Mouse (Mus musculus): Measurements from ENCODE around the gene Zfyve26.
"Not testable (repeated sequence)": the region's sequence is repeated elsewhere in the genome, so short reads cannot be mapped to it uniquely, and the experiment has no call there.

The Zfyve26 gene

DNA sequence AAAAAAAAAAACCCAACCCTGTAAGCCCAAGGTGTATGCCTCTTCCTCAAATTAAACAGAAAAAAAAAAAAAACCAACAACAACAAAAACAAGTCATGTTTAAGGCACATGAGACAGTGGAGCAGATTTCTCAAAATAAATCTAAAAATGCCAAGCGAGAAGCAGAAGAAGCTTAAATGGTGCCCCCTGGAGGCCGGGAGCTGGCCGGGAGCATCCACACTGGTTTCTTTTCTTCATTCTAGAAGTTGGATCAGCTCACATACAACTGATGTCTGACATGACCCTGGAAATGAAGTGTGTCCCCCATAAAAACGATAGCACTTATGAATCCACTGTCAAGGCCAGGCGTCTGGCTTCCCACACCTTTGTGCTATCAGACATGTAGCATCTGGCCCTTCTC is 35.1 kb downstream of the Zfyve26 start:
- no peak for DNase-seq (ENCODE audit: low read depth, low spot score)

DNA sequence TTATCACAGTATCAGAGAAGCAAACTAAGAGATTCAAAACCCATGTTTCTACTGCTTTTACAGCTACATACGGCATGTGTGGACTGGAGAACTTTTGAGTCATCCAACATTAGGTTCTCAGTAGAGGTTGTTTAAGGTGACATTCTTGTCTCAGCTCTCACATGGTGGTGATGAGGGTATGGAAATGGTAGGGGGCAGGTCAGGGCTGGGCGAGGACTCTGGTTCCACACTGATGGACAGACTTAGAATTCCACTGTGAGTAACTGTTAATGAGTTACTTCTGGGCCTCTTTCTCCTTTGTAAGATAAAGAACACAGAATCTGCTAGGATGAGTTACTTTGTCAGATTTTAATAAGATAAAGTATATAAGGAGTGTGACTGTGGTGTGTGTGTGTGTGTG is 36.0 kb downstream of the Zfyve26 start:
- DNase-seq (ENCODE audit: low read depth, low spot score): no peak

DNA sequence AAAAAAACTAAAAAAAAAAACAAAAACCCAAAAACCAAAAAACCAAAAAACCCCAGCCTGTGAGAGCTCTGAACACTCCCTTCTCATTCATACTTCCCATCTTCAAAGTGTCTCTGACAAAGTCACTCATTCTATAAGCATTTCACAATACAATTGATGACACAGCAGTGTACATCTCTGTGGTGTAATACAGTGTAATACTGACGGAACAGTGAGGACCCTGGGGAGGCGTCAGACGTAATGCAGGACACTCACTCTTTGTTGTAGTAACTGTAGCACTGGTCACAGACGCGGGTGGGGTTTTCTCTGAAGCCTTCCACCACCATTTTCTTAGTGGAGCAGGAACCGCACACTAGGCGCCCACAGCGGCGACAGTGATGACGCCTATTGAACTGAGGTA is 41.1 kb downstream of the Zfyve26 start:
- DNase-seq (ENCODE audit: low read depth, low spot score): no peak

DNA sequence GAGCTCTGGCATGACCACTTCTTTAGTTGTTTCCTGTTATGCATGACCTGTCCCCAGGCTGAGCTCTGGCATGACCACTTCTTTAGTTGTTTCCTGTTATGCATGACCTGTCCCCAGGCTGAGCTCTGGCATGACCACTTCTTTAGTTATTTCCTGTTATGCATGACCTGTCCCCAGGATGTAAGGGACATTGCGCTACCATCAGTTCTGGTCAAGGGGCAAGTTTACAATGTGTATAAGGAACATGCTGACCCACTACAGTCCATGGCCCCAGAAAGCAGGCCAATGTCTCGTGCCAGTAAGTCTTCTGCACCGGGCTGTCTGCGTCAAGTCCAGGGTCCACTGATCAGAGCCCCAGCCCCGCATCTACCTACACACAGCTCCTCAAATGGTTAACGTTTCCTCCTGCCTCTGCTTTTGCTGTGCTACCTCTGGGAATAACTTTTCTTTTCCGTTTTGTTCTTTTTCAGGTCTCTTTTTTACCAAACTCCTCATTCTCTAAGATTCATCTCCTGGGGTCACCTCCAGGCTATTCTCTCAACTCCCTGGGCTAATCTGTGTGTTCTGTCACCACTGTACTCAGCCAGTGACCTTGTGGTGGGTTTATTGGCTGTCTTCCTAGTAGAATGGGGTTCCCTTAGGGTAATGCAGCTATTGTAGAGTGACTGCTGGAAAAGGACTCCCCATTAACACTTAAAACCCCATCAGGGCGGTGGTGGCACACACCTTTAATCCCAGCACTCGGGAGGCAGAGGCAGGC is 42.6 kb downstream of the Zfyve26 start:
- DNase-seq (ENCODE audit: low read depth, low spot score): no peak

DNA sequence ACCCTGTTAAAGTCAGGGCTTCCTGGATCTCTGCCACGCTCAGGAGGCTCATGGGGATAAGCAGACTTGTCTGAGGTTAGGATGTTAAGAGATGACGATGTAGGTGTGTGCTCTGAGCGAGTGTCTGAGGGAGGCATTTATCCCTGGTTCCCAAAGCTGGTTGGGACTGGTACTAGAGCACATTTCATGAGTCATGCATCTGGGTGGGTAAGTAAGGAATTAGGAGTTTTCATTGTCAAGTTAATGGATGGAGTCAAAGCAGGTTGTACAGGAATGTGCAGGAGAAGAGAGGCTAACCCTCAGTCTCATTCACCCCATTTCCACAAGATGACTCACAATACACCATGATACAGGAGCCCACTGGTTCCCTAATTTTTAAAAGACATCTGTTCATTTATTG is 48.0 kb downstream of the Zfyve26 start:
- no peak for DNase-seq (ENCODE audit: low read depth, low spot score)

DNA sequence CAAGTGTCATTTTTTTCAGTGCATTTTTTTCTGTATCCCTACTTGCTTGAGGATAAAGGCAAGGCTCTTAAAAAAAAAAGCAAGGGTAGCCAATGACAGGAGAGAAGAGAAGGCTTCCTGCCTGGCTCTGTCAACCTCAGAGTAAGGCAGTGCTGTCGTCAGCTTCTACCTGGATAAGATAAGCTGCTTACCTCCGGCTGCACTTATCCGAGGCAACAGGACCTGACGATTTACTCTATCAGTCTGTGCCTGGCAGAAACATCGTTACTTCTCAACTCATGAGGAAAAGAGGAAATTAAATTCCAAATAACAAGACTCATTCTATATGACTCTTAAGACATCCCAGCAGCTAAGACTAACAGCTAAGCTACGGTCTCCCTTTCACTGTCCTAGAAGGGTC is 53.2 kb downstream of the Zfyve26 start:
- DNase-seq (ENCODE audit: low read depth, low spot score): no peak

DNA sequence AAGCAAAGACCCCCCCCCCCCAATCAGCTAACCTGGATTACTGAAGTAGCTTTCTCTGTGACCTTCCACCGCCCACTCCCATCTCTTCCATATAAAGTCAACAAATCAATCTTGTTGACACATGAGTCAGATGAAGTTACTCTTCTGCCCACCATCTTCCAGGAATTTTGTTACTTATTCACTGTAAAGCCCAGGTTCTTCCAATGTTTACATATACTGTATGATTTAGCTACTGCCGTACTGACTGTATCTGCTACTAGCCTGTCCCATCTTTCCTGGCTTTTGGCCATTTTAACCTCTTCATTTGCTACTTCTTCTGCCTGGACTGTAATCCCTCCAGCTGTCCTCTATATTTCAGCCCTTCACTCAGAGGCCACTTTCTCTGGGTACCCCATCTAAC is 54.1 kb downstream of the Zfyve26 start:
- no peak for DNase-seq (ENCODE audit: low read depth, low spot score)

DNA sequence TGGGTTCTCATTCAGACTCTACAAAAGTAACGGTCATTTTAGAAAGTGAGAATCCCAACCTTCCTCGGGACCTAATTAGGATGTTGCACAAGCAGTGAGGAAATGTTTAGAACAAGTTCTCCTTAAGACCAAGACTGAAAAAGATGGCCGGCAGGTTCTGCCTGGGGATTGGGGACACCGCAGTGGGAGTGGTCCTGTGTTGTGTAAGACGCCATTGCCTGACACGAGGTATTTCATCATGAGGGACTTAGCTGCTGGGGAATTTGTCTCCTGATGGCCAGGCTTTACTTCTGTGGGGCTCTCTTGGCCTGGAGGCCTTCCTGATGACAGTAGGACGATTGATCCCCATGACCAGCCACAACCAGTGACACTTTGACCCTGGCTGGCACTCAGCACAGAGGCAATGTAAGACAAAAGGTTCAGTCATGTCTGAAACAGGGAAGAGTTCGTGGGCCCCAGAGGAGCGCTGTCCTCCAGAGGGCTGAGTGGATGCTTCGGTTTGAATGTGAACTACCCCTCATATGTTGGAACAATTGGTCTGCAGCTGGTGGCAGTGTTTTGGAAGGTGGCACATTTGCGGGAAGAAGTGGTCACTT is 60.5 kb downstream of the Zfyve26 start:
- DNase-seq (ENCODE audit: low read depth, low spot score): no peak

DNA sequence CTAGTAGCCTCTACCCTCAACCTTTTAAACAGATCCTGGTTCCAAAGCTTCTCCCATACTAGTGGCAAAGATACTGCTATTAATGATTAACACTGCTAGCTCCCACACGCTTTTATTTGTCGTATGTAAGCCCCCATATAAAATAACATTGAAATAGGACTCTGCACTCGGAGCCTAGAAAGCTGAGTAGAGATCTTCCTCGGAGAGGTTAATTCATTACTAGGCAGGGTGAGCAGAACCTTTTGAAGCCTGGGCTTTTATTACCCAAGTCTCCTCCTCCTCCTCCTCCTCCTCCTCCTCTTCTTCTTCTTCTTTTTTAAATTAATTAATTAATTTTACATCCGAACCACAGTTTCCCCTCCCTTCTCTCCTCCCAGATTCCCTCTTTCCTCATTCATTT is 78.6 kb downstream of the Zfyve26 start:
- no peak for DNase-seq (ENCODE audit: low read depth, low spot score)

DNA sequence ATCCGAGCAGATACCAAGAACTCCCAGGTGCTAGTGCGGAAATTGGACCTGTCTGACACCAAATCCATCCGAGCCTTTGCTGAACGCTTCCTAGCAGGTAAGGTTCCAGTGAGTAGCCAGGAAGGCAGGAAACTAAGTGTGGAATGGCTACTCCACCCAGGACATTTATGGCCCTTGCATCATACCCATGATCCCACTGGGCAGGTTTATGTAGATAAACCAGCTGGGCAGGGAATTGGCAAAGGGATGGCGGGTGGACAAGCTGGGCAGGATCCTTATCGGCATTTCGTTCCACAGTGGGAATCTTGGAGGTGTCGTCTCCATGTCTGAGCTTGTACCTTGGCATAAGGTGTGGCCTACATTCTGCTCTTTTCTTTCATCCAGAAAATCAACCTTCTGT is 84.7 kb downstream of the Zfyve26 start:
- DNase-seq (ENCODE audit: low read depth, low spot score): no peak

DNA sequence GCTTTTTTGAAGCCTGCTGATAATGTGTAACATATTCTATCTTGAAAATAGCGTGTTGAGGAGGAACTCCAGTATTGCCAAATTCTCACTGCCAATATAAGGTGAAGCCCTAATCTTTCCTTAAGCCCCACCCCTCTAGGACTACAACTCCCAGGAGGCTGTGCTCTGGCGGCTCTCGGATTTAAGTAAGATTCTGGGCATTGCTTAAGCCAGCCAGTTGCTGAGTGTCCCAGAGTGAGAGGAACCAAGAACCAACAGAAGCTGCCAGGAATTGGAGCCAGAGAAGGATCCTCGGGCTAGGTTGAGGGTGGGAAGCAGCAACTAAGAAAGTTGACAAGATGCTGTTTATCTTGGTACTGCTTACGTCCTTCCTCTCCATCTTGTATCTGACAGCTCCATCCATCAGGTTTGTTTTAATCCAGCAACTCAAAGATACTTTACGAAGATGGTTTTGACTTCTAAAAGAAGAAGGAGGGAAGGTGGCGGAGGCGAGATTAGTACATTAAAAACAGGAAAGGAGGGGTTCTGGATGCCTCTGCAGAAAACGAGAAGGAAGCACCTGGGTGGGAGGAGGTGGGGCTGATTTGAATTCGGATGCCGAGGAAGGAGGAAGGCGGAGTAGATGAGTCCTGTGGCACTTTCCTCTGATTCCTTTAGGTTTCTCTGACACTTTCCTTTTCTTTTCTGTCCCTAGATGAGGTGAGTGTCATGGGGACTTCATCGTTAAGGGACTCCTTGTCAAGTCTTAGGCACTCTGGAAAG is 87.2 kb downstream of the Zfyve26 start, which contains the start of gene Rdh12:
Rdh12 (plus strand) TSS at position 212 of the 762 bp plus-strand sequence.
- peak; percentile 19 for DNase-seq (ENCODE audit: low read depth, low spot score)

DNA sequence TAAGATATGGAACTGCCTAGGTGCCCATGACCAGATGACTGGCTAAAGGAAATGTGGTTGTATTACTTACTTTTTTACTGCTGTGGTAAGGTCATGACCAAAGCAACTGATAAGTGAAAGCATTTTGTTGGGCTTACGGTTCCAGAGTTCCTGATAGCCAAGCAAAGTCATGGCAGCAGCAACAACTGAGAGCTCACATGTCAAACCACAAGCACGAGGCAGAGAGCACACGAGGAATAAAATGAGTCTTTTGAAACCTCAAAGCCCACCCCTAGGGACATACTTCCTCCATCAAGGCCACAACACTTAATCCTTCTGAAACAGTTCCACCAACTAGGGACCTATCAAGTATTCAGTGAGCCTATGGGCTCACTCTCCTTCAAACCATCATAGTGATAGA is 94.2 kb downstream of the Zfyve26 start:
- DNase-seq (ENCODE audit: low read depth, low spot score): no peak

DNA sequence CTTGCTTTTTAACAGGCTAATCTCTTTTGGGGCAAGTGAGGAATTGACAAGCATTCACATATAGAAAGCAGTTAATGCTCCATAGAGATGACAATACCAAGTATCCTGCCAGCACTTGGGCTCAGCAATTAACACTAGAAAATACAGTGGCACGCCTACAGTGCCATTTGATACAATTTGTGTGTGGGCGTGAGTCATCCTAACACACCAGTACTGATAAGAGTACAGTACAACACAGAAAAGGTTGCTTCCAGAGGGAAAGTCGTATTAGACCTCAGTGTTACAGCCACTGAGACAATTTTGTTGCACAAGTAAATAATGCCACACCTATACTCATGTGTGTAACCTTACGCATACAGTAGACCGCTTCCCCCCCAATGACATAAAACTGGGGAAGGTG is 99.0 kb downstream of the Zfyve26 start:
- no peak for DNase-seq (ENCODE audit: low read depth, low spot score)

DNA sequence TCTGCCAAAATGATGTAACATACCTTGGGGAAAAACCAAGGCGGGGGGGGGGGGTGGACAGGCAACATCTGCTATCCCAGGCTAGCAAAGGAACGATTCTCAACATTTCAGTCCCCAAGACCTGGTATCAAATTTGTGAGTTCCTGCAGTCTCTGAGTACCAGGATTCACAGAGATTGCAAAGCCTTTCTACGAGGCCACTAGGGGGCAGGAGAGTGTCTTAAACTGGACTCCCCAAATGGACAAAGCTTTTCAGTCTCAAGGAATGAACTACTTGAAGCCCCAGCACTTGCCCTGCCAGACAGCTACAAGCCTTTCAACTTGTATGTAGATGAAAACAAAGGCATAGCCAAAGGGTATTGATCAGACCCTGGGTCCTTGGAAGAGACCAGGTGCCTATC is 102.7 kb downstream of the Zfyve26 start:
- peak; percentile 60 for DNase-seq (ENCODE audit: low read depth, low spot score)

DNA sequence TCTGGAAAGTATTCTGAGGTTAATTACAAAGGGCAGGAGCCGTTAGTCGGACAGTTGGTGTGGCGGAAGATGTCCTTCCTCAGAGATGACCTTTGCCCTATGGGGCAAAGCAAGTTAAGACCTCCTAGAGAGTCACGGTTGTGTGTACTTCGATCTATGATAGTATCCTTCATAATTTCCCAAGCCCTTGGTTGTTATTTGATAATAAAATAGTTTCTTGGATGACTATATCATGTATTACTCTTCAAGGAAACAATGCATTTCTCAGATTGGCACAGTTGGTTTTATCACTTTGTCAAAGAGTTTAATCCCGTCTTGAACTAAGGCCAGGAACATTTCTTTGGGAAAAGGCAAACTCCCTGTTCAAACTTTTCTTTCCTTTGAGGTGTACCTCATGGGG is 103.9 kb downstream of the Zfyve26 start, which contains the start of gene Rdh11:
Rdh11 (minus strand) TSS at position 101 of the 400 bp plus-strand sequence.
- DNase-seq (ENCODE audit: low read depth, low spot score): no peak

DNA sequence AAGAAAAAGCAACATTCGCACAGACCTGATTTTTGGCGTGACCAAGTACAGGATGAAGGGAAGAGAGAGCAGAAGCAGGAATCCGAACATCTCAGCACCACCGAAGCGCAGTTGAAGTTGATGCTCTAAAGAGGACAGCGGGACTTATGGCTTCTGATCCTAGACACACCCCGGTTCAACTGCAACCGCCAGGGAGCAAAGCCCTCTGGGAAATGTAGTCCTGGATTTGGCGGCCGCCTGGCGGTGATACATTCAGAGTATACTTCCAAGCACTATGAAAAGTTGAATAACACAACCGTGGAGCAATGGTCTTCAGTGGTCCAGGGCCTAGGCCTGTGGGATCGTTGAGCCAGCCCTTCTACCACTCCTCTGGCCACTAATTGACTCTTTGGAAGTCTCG is 104.4 kb downstream of the Zfyve26 start:
- DNase-seq (ENCODE audit: low read depth, low spot score): peak; percentile 42

DNA sequence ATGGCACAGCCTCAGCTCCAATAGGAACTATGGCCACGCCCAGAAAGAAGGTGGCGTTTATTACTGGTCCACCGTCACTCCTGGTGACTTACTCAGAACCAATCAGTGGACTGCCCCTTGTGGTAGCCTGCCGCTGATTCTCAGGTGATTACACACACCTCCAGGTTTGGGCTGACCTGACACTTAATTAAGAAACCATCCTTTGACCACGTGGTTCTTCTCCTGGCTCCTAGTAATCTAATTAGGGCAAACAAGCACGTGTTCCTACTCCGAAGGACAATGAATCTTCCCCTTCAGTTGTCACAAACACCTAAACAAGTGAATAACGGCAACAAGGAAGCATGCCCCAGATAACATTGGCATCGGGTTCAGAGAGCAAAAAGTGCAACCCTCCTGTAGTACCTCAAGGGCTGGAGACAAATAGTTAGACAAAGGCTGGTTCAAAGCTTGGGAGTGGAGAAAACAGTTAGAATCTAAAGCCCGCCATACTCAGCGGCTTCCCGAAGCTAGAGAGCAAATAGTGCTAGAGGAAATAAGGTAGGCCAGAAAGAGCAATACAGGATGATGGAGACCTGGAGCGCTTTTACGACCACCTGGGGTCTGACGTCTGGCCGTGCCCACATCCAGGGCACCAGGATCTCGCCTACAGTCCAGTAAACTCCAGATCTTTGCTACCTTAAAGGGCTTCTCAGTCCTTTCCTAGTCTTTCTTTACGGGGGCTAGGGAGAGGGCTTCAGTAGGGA is 105.0 kb downstream of the Zfyve26 start:
- DNase-seq (ENCODE audit: low read depth, low spot score): no peak

DNA sequence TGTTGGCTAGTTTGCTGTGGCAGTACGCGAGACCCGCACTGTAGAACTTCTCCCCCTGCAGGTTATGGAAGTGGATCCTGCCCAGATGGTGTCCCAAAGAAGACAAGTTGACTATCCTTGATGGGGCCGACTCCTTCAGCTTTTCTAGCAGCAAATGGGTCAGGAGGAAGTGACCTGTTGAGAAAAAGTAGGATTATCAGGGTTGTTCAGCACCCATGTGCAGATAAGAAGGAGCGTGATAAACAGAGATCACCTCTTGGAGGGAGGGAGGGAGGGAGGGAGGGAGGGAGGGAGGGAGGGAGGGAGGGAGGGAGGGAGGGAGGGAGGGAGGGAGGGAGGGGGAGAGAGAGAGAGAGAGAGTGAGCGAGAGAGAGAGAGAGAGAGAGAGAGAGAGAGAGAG is 110.9 kb downstream of the Zfyve26 start:
- not testable (repeated sequence) for DNase-seq (ENCODE audit: low read depth, low spot score)
